Mouse (Mus musculus): ENCODE measurements around the gene Rimbp2. TPM values are rescaled to one million over a fixed set of nuclear protein-coding genes. Genes with fewer than 3 reads are reported as not detected.

The Rimbp2 gene
- polyA plus RNA-seq, 1 experiment from 2014 or later = 0.72 TPM

GRCm38 (mm10) chr5:128951472-128951871, 1.8 kb downstream of the Rimbp2 start:
- Histone ChIP-seq H3K9ac (ENCODE audit: low read length) (no peak overlapping the region), H3K36me3 (ENCODE audit: control insufficient read depth, insufficient read depth, low read length) (no peaks in the 10 kb centered on the region), H3K27me3 (replicated peaks; ENCODE audit: control insufficient read depth, insufficient read depth, low read length) (peaks cover 12% of the 10 kb centered on the region), H3K9me3 (ENCODE audit: control insufficient read depth, low read length) (0 out of 2 replicates have a peak, but pooled peaks cover 2% of the 10 kb centered on the region), H3K4me3 (ENCODE audit: low read depth, low read length) (no peak overlapping the region), H3K4me1 (replicated peaks; ENCODE audit: control insufficient read depth, insufficient read depth, low read length) (no peaks in the 10 kb centered on the region; the same call in 1 of the 2 replicates), H3K27ac (ENCODE audit: low read depth) (no peak overlapping the region), H3K4me2 (ENCODE audit: low read length) (no peak overlapping the region)
- WGBS = 36% methylated on average over 4 of the region's 4 CpGs
- ATAC-seq (replicated peaks; ENCODE audit: low FRiP score, low TSS enrichment, low read depth) (no peak), DNase-seq (ENCODE audit: low spot score) (no peak)

- DNase-seq (ENCODE audit: low spot score) (no peak), ATAC-seq (replicated peaks; ENCODE audit: low FRiP score, low TSS enrichment, low read depth) (no peak)
- Histone ChIP-seq H3K9ac (ENCODE audit: low read length) (no peak overlapping the region), H3K4me1 (replicated peaks; ENCODE audit: control insufficient read depth, insufficient read depth, low read length) (no peaks in the 10 kb centered on the region), H3K27me3 (replicated peaks; ENCODE audit: control insufficient read depth, insufficient read depth, low read length) (no peaks in the 10 kb centered on the region), H3K27ac (ENCODE audit: low read depth) (no peak overlapping the region), H3K4me2 (ENCODE audit: low read length) (no peak overlapping the region), H3K36me3 (ENCODE audit: control insufficient read depth, insufficient read depth, low read length) (no peaks in the 10 kb centered on the region), H3K9me3 (ENCODE audit: control insufficient read depth, low read length) (no peaks in the 10 kb centered on the region), H3K4me3 (ENCODE audit: low read depth, low read length) (no peak overlapping the region)
- 79% methylated on average over 5 of the region's 5 CpGs for WGBS
Observed at GRCm38 (mm10) chr5:128947093-128947492, 6.2 kb downstream of the Rimbp2 start.

- no peak for ATAC-seq (replicated peaks; ENCODE audit: low FRiP score, low TSS enrichment, low read depth)
Observed at GRCm38 (mm10) chr5:128940436-128940835, 12.8 kb downstream of the Rimbp2 start.

GRCm38 (mm10) chr5:128935359-128935899, 17.9 kb downstream of the Rimbp2 start:
- no peaks in the 10 kb centered on the region for H3K9me3 ChIP-seq (ENCODE audit: control insufficient read depth, low read length)
- no peak for ATAC-seq (replicated peaks; ENCODE audit: low FRiP score, low TSS enrichment, low read depth)
- H3K4me3 ChIP-seq (ENCODE audit: low read depth, low read length) = no peak overlapping the region
- WGBS = 75% methylated on average over 6 of the region's 6 CpGs
- H3K9ac ChIP-seq (ENCODE audit: low read length) = no peak overlapping the region
- no peak overlapping the region for H3K4me2 ChIP-seq (ENCODE audit: low read length)
- no peak for DNase-seq (ENCODE audit: low spot score)
- H3K4me1 ChIP-seq (replicated peaks; ENCODE audit: control insufficient read depth, insufficient read depth, low read length) = no peaks in the 10 kb centered on the region
- H3K27me3 ChIP-seq (replicated peaks; ENCODE audit: control insufficient read depth, insufficient read depth, low read length) = no peaks in the 10 kb centered on the region
- no peaks in the 10 kb centered on the region for H3K36me3 ChIP-seq (ENCODE audit: control insufficient read depth, insufficient read depth, low read length)
- no peak overlapping the region for H3K27ac ChIP-seq (ENCODE audit: low read depth)

More at GRCm38 (mm10) chr5:128940436-128940835, 12.8 kb downstream of the Rimbp2 start:
- DNase-seq (ENCODE audit: low spot score) = no peak
- 82% methylated on average over 10 of the region's 10 CpGs for WGBS
- Histone ChIP-seq H3K4me1 (replicated peaks; ENCODE audit: control insufficient read depth, insufficient read depth, low read length) (no peaks in the 10 kb centered on the region), H3K9me3 (ENCODE audit: control insufficient read depth, low read length) (no peaks in the 10 kb centered on the region), H3K4me2 (ENCODE audit: low read length) (no peak overlapping the region), H3K9ac (ENCODE audit: low read length) (no peak overlapping the region), H3K36me3 (ENCODE audit: control insufficient read depth, insufficient read depth, low read length) (no peaks in the 10 kb centered on the region), H3K27ac (ENCODE audit: low read depth) (no peak overlapping the region), H3K4me3 (ENCODE audit: low read depth, low read length) (no peak overlapping the region), H3K27me3 (replicated peaks; ENCODE audit: control insufficient read depth, insufficient read depth, low read length) (no peaks in the 10 kb centered on the region)

- no peak for DNase-seq (ENCODE audit: low spot score)
- WGBS = 74% methylated on average over 5 of the region's 5 CpGs
Observed at GRCm38 (mm10) chr5:128932776-128933175, 20.5 kb downstream of the Rimbp2 start.

GRCm38 (mm10) chr5:128925073-128925472, 28.2 kb downstream of the Rimbp2 start:
- no peak overlapping the region for H3K9ac ChIP-seq (ENCODE audit: low read length)
- ATAC-seq (replicated peaks; ENCODE audit: low FRiP score, low TSS enrichment, low read depth) (no peak), DNase-seq (ENCODE audit: low spot score) (no peak)
- H3K36me3 ChIP-seq (ENCODE audit: control insufficient read depth, insufficient read depth, low read length) = no peaks in the 10 kb centered on the region
- no peaks in the 10 kb centered on the region for H3K9me3 ChIP-seq (ENCODE audit: control insufficient read depth, low read length)
- H3K4me1 ChIP-seq (replicated peaks; ENCODE audit: control insufficient read depth, insufficient read depth, low read length) = no peaks in the 10 kb centered on the region
- H3K27me3 ChIP-seq (replicated peaks; ENCODE audit: control insufficient read depth, insufficient read depth, low read length) = no peaks in the 10 kb centered on the region
- no peak overlapping the region for H3K4me3 ChIP-seq (ENCODE audit: low read depth, low read length)
- WGBS = 76% methylated on average over 4 of the region's 4 CpGs
- H3K27ac ChIP-seq (ENCODE audit: low read depth) = no peak overlapping the region
- H3K4me2 ChIP-seq (ENCODE audit: low read length) = no peak overlapping the region

More at GRCm38 (mm10) chr5:128932776-128933175, 20.5 kb downstream of the Rimbp2 start:
- no peak overlapping the region for H3K27ac ChIP-seq (ENCODE audit: low read depth)
- H3K4me1 ChIP-seq (replicated peaks; ENCODE audit: control insufficient read depth, insufficient read depth, low read length) = no peaks in the 10 kb centered on the region
- ATAC-seq (replicated peaks; ENCODE audit: low FRiP score, low TSS enrichment, low read depth) = no peak
- H3K4me2 ChIP-seq (ENCODE audit: low read length) = no peak overlapping the region
- H3K36me3 ChIP-seq (ENCODE audit: control insufficient read depth, insufficient read depth, low read length) = no peaks in the 10 kb centered on the region
- no peak overlapping the region for H3K4me3 ChIP-seq (ENCODE audit: low read depth, low read length)
- no peaks in the 10 kb centered on the region for H3K9me3 ChIP-seq (ENCODE audit: control insufficient read depth, low read length)
- H3K9ac ChIP-seq (ENCODE audit: low read length) = no peak overlapping the region
- no peaks in the 10 kb centered on the region for H3K27me3 ChIP-seq (replicated peaks; ENCODE audit: control insufficient read depth, insufficient read depth, low read length)

GRCm38 (mm10) chr5:128920112-128920511, 33.2 kb downstream of the Rimbp2 start:
- no peaks in the 10 kb centered on the region for H3K36me3 ChIP-seq (ENCODE audit: control insufficient read depth, insufficient read depth, low read length)
- DNase-seq (ENCODE audit: low spot score) = no peak
- H3K9ac ChIP-seq (ENCODE audit: low read length) = no peak overlapping the region
- no peaks in the 10 kb centered on the region for H3K4me1 ChIP-seq (replicated peaks; ENCODE audit: control insufficient read depth, insufficient read depth, low read length)
- no peak overlapping the region for H3K4me3 ChIP-seq (ENCODE audit: low read depth, low read length)
- WGBS = 53% methylated on average over 5 of the region's 5 CpGs
- H3K27me3 ChIP-seq (replicated peaks; ENCODE audit: control insufficient read depth, insufficient read depth, low read length) = no peaks in the 10 kb centered on the region
- H3K27ac ChIP-seq (ENCODE audit: low read depth) = no peak overlapping the region
- no peak for ATAC-seq (replicated peaks; ENCODE audit: low FRiP score, low TSS enrichment, low read depth)
- H3K9me3 ChIP-seq (ENCODE audit: control insufficient read depth, low read length) = no peaks in the 10 kb centered on the region
- H3K4me2 ChIP-seq (ENCODE audit: low read length) = no peak overlapping the region

GRCm38 (mm10) chr5:128917116-128917959, 35.9 kb downstream of the Rimbp2 start:
- Histone ChIP-seq H3K4me2 (ENCODE audit: low read length) (no peak overlapping the region), H3K9me3 (ENCODE audit: control insufficient read depth, low read length) (no peaks in the 10 kb centered on the region), H3K27ac (ENCODE audit: low read depth) (no peak overlapping the region), H3K4me3 (ENCODE audit: low read depth, low read length) (no peak overlapping the region), H3K9ac (ENCODE audit: low read length) (no peak overlapping the region), H3K4me1 (replicated peaks; ENCODE audit: control insufficient read depth, insufficient read depth, low read length) (no peaks in the 10 kb centered on the region), H3K36me3 (ENCODE audit: control insufficient read depth, insufficient read depth, low read length) (no peaks in the 10 kb centered on the region), H3K27me3 (replicated peaks; ENCODE audit: control insufficient read depth, insufficient read depth, low read length) (no peaks in the 10 kb centered on the region)
- ATAC-seq (replicated peaks; ENCODE audit: low FRiP score, low TSS enrichment, low read depth) = peak; percentile 43
- peak; percentile 98 for DNase-seq (ENCODE audit: low spot score)
- WGBS = 5% methylated on average over 10 of the region's 10 CpGs
